Mouse (Mus musculus) spleen, adult 2 months (tissue): Measurements from ENCODE around the gene Dusp27.

Experiments used
- CTCF ChIP-seq: fragments of 200-500 bp; IDR thresholded peaks from 2 replicates; pipeline ENCODE4 v1.5.1; 2011; ENCODE audit warnings: mild to moderate bottlenecking, inconsistent platforms; ENCODE audit not compliant: insufficient read depth, insufficient read length, insufficient replicate concordance; ENCODE audit errors: extremely low read depth
- POLR2A ChIP-seq: fragments of 200-500 bp; IDR thresholded peaks from 2 replicates; pipeline ENCODE4 v1.6.1; 2011; ENCODE audit warnings: low read depth, low read length, inconsistent platforms

GRCm38 (mm10) chr1:166117866-166118639 lies 9.7 kb downstream of the Dusp27 start:
- TF ChIP-seq CTCF (no peak), POLR2A (no peak)
